Mouse (Mus musculus) bone marrow macrophage, adult 2 months (primary cell): ENCODE data around the gene Olfr1393. TPM values are rescaled to one million over a fixed set of nuclear protein-coding genes. Genes with fewer than 3 reads are reported as not detected.
"Not testable (repeated sequence)": the region's sequence is repeated elsewhere in the genome, so short reads cannot be mapped to it uniquely, and the experiment has no call there.

ENCODE experiments used
- H3K27ac ChIP-seq: 2 replicates; pipeline ENCODE4 v1.5.1; 2012; ENCODE audit warnings: low read depth, low read length; ENCODE audit not compliant: insufficient read depth
- H3K4me1 ChIP-seq: 2 replicates; pipeline ENCODE4 v1.6.1; 2012; ENCODE audit warnings: low read length; ENCODE audit not compliant: control insufficient read depth, insufficient read depth
- H3K4me3 ChIP-seq: 2 replicates; pipeline ENCODE4 v1.5.1; 2012; ENCODE audit warnings: mild to moderate bottlenecking, low read length, moderate library complexity; ENCODE audit not compliant: insufficient read depth
- CTCF ChIP-seq: IDR thresholded peaks from 2 replicates; pipeline ENCODE4 v1.5.1; 2012; ENCODE audit warnings: low read depth, mild to moderate bottlenecking, low read length, moderate library complexity
- POLR2A ChIP-seq: IDR thresholded peaks from 2 replicates; pipeline ENCODE4 v1.6.1; 2012; ENCODE audit warnings: mild to moderate bottlenecking, low read depth, low read length, borderline replicate concordance
- polyA plus RNA-seq: library from polyadenylated mRNA; stranded (reverse); fragments of >200 nt; gene quantifications from 2 replicates; pipeline ENCODE4 v1.2.4, GENCODE M21; 2012; ENCODE audit not compliant: missing spikeins, insufficient read depth, insufficient read length

Olfr1393 gene
- polyA plus RNA-seq, 1 experiment = not detected

DNA sequence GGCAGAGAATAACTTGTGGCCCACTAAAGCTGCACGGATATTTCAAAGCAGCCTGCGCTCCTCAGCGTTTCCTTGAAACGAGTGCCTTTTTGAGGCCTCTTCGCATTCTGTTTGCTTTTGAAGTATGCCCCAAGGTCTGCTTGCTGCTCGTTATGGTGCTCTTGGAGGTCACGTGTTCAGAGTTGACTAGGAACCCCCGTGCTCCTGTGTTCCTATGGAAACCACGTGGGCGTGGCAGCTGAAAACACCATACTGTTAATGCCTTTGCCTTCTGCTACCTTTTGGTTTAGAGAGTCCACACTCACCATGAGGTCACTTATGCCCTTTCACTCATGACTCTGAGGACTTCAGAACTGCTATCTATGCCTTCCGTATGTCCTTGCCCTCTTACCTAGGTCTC lies 13.5 kb upstream of the Olfr1393 start:
- Histone ChIP-seq H3K4me3 (no peak overlapping the region), H3K4me1 (no peaks in the 10 kb centered on the region), H3K27ac (no peak overlapping the region)
- TF ChIP-seq CTCF = no peak
- no peak for TF ChIP-seq POLR2A

DNA sequence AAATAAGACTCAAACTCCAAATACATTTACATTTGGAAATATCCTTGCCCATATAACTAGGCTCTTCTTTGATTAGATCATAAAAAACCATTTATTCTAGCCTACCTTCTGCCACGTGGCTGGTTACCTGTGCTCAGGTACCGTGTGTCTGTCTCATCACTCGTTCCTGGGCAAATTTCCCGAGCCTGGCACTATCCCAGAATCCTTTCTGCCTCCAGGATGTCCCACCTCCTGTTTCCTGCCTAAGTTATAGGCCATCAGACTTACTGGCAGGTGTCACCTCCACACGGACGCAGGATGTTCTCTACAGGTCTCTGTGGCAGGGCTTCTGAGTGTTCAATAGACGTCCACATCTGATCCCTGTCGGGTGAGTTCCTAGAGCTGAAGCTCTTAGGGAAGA lies 13.0 kb upstream of the Olfr1393 start:
- Histone ChIP-seq H3K27ac (no peak overlapping the region), H3K4me1 (no peaks in the 10 kb centered on the region), H3K4me3 (no peak overlapping the region)
- TF ChIP-seq CTCF (no peak), POLR2A (no peak)

DNA sequence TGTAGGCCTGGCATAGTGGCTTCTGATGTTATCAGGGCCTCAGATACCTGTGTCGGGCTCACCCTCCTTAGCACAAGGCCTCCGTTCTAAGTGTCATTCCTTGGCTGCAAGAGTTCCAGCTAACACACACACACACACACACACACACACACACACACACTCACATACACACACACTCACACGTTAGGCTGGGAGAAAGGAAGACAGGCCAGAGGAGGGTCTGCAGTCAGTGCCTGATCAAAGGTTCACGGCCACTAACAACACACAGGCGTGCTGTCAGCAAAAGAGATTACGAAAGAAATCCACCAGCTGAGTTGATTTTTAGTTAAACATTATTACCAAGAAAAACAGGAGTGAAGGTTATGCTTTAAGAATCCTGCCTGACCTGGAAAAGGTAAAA lies 11.4 kb upstream of the Olfr1393 start:
- Histone ChIP-seq H3K27ac (no peak overlapping the region), H3K4me3 (no peak overlapping the region), H3K4me1 (no peaks in the 10 kb centered on the region)
- no peak for TF ChIP-seq CTCF
- no peak for TF ChIP-seq POLR2A

GRCm38 (mm10) chr11:49267316-49267715 lies 10.8 kb upstream of the Olfr1393 start:
- Histone ChIP-seq H3K4me3 (no peak overlapping the region), H3K27ac (no peak overlapping the region), H3K4me1 (no peaks in the 10 kb centered on the region)
- TF ChIP-seq POLR2A = no peak
- TF ChIP-seq CTCF = no peak

GRCm38 (mm10) chr11:49267970-49268579 lies 10.0 kb upstream of the Olfr1393 start:
- Histone ChIP-seq H3K27ac (no peak overlapping the region), H3K4me3 (no peak overlapping the region), H3K4me1 (no peaks in the 10 kb centered on the region)
- TF ChIP-seq POLR2A (no peak), CTCF (no peak)

DNA sequence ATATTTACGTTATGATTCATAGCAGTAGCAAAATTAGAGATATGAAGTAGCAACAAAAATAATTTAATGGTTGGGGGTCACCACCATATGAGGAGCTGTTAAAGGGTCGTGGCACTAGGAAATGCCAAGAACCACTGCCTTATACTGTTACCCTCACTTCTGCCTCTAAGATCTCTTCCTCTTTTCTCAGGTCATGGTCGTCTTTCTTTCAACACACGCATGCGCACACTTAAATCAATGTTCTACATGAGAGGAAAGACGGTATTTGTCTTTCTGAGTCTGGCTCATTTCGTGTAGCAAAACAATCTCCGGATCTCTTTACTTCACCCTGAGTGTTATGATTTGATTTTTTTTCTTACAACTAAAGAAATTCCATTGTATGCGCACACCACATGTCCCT lies 8.3 kb upstream of the Olfr1393 start:
- TF ChIP-seq CTCF = no peak
- no peak for TF ChIP-seq POLR2A

DNA sequence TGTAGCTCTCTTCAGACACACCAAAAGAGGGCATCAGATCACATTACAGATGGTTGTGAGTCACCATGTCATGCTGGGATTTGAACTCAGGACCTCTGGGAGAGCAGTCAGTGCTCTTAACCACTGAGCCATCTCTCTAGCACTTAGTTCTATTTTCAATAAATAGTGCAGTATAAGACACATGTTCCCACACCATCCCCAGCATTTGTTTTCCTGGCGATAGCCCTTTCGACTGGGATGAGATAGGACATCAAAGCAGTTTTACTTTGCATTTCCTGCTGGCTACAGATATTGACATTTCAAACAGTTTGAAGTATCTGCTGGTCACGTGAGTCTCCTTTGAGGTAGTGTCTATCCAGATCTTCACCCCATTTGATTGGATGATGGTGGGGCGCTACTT lies 7.7 kb upstream of the Olfr1393 start:
- Histone ChIP-seq H3K4me3 (no peak overlapping the region), H3K4me1 (no peaks in the 10 kb centered on the region), H3K27ac (no peak overlapping the region)
- TF ChIP-seq POLR2A (no peak), CTCF (no peak)

More for the DNA sequence above, 8.3 kb upstream of the Olfr1393 start:
- no peak overlapping the region for H3K4me3 ChIP-seq
- no peak overlapping the region for H3K27ac ChIP-seq
- H3K4me1 ChIP-seq = no peaks in the 10 kb centered on the region

DNA sequence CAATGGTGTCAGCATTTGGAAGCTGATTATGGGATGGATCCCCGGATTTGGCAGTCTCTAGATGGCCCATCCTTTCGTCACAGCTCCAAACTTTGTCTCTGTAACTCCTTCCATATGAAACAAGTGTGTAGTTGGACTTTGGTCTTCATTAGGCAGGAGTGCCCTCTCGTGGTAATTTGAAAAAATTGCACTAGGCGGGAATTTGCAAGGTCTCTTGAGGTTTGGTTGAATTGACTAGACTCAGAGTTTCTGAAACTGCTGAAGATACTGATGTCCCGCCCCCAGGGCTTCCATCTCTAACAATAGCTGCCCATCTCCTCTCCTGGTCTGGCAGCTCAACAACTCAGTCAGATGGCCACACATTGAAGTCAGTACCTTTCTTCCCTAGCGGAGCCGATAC lies 6.8 kb upstream of the Olfr1393 start:
- TF ChIP-seq CTCF (no peak), POLR2A (no peak)
- H3K4me1 ChIP-seq = no peaks in the 10 kb centered on the region
- H3K27ac ChIP-seq = no peak overlapping the region
- H3K4me3 ChIP-seq = no peak overlapping the region

DNA sequence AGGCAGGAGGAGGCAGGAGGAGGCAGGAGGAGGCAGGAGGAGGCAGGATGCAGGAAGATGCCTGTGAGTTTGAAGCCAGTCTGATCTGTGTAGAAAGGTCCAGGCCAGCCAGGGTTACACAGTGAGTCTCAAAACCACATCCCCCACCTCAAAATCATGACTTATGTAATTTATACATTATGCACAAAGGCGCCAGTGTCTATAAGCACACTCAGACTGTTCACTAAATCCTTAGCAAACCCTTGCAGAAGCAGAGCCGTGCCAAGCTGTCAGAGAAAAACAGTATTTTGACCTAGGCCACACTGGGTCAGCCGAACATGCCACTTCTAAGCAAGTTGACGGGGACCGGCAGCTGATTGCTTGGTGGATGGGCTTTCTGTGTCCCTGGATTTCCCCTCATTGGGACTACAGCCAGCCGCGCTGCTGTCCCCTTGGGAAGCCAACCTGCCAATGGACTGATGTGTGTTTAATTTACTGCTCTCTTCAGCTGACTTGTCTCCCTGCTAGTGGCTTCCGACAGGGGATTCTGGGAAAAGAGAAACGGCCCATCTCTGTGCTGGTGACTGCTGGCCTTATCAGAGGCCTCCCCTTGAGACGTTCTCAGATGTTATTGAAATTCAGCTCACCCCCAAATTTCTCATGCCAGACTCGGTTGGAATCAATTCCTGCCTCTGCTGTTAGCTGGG lies 4.1 kb upstream of the Olfr1393 start:
- no peaks in the 10 kb centered on the region for H3K4me1 ChIP-seq
- no peak for TF ChIP-seq POLR2A
- no peak for TF ChIP-seq CTCF
- no peak overlapping the region for H3K27ac ChIP-seq

GRCm38 (mm10) chr11:49284982-49285381 lies 6.9 kb downstream of the Olfr1393 start, which contains the start of gene Olfr1392:
Olfr1392 (plus strand) TSS chr11:49285282.
- H3K4me1 ChIP-seq, H3K4me3 ChIP-seq: not testable (repeated sequence)

More for the DNA sequence above, 4.1 kb upstream of the Olfr1393 start:
- no peak overlapping the region for H3K4me3 ChIP-seq

DNA sequence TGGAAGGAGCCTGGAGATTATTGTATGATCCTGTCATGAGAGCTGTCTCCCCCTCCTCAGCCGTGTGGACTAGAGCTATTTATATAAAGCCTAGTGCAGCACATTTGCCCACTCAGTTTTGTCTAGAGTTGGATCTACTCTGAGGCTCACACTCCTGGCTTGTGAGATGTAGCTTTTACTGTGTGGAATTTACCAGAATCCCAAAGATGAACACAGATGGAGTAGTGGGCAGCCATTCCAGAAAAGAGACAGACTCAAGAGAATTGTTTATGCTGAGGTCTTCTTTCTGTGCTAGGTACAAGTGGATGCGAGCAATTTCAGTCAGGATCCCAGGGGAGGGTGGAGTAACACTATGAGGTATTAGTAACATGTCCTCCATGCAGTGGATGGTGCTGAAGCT lies 9.1 kb downstream of the Olfr1393 start:
- H3K27ac ChIP-seq = no peak overlapping the region
- no peak overlapping the region for H3K4me3 ChIP-seq
- TF ChIP-seq POLR2A (no peak), CTCF (no peak)
- H3K4me1 ChIP-seq = no peaks in the 10 kb centered on the region

More at GRCm38 (mm10) chr11:49284982-49285381, 6.9 kb downstream of the Olfr1393 start, which contains the start of gene Olfr1392:
- H3K27ac ChIP-seq = not testable (repeated sequence)
